Mouse (Mus musculus) ovary, postnatal 14 days (tissue): Measurements from ENCODE around the gene Abcc1.

ENCODE experiments used
- DNase-seq: peaks from one replicate; pipeline ENCODE4 v3.0.0; 2022; ENCODE audit warnings: low spot score

Gene Abcc1

GRCm38 (mm10) chr16:14439801-14440614 lies 78.7 kb downstream of the Abcc1 start:
- DNase-seq: no peak

GRCm38 (mm10) chr16:14444059-14444855 lies 82.9 kb downstream of the Abcc1 start:
- no peak for DNase-seq

GRCm38 (mm10) chr16:14445197-14445596 lies 83.8 kb downstream of the Abcc1 start:
- DNase-seq: no peak

- DNase-seq: no peak
Measured at GRCm38 (mm10) chr16:14447366-14447765, 86.0 kb downstream of the Abcc1 start.

- no peak for DNase-seq
Measured at GRCm38 (mm10) chr16:14448307-14448706, 86.9 kb downstream of the Abcc1 start.

- DNase-seq: no peak
Measured at GRCm38 (mm10) chr16:14449861-14450260, 88.5 kb downstream of the Abcc1 start.

GRCm38 (mm10) chr16:14451374-14452046 lies 90.2 kb downstream of the Abcc1 start:
- DNase-seq: no peak

GRCm38 (mm10) chr16:14462535-14462934 lies 101.2 kb downstream of the Abcc1 start:
- DNase-seq: no peak

DNA sequence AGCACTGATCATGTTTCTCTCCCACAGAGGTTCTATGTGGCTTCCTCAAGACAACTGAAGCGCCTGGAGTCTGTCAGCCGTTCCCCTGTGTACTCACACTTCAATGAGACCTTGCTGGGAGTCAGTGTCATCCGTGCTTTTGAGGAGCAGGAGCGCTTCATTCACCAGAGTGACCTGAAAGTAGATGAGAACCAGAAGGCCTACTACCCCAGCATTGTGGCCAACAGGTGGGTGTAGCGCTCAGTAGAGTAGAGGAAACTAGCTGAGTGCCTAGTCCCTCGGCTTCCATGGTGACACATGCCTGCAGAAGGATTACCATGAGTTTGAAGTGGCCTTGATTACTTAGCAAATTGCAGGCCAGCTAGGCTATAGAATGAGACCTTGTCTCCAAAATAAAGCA lies 103.7 kb downstream of the Abcc1 start:
- DNase-seq: no peak

DNA sequence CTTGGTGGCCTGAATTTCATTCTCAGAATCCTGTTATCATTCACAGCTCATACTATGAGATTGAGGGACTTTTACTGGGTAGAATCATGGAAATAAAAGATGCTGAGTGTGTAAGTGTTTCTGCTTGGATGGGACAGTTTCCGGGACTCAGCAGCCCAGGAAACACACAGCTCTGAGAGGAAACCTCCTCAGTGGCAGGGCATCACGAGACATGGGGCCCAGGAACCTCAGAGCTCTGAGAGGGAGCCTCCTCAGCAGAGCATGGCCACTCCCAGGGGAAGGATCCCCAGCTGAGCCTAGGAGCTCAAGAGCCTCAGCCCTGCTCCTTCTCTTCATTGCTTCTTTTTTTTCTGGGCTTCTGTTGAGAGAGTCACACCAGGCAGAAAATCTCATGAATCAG lies 107.0 kb downstream of the Abcc1 start:
- DNase-seq: no peak

GRCm38 (mm10) chr16:14468841-14469240 lies 107.5 kb downstream of the Abcc1 start:
- DNase-seq: no peak

DNA sequence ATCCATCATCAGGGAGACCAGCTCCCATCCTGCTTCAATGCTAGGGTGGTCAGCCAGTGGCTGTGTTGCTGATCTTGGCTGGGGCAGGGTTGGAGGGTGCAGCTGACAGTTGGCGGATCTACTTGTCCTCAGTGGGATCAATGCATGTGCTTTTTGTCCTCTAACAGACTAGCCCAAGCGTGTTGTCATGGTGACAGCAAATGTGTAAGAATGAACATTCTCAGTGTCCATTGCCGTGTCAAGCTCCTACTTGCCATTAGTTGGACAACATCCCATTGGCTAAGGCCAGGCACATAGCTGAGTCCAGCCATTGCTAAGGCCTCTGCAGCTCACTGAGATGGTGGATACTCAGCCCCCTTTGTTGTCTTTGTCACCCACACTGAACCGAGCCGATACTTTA lies 110.8 kb downstream of the Abcc1 start:
- DNase-seq: no peak

- no peak for DNase-seq
Measured at GRCm38 (mm10) chr16:14473686-14474085, 112.3 kb downstream of the Abcc1 start.

GRCm38 (mm10) chr16:14475001-14475400 lies 113.6 kb downstream of the Abcc1 start:
- DNase-seq: no peak

- no peak for DNase-seq
Measured at GRCm38 (mm10) chr16:14476056-14476455, 114.7 kb downstream of the Abcc1 start.

GRCm38 (mm10) chr16:14476701-14477400 lies 115.5 kb downstream of the Abcc1 start:
- no peak for DNase-seq

DNA sequence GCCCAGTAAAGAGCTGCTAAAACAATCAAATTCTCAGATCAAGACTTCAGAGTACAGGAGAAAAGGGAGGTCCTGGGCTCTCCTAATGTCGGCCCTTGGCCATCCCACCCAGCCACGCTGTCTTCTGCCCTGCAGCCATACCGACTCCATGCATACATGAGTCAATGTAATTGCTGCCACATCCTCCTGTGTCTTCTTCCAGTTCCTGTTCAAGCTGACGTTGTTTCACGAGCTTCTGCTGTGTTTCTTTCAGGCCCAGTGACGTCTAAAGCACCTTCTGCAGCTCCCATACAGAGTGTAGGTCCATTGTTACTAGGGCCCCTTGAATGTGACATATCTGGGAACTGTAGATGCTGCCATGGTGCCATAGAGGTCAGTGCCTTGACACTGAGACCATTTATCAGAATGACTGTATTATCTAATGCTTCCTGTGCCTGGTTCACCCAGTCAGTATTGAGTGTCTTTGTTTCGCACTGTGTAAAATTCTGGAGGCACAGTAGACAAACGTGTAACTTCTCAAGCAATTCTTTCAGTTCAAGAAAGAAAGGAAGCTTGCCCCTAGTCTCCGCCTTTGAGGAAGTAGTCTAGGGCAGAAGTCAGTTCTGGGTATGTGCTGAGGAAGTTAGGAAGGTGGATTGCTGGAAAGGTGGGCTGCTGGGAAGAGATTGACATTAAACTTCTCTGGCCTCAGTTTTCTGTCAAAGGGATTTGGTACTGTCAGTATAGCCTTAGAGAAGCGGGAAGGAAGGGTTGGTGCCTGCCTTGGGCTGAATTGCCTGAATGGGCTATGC lies 116.3 kb downstream of the Abcc1 start:
- no peak for DNase-seq

- no peak for DNase-seq
Measured at GRCm38 (mm10) chr16:14479641-14480040, 118.3 kb downstream of the Abcc1 start.

GRCm38 (mm10) chr16:14483221-14483620 lies 121.9 kb downstream of the Abcc1 start:
- DNase-seq: no peak

GRCm38 (mm10) chr16:14493491-14494114 lies 132.2 kb downstream of the Abcc1 start:
- DNase-seq: no peak
